Mouse (Mus musculus): Measurements from ENCODE around the gene 6030445D17Rik. TPM values are rescaled to one million over a fixed set of nuclear protein-coding genes. Genes with fewer than 3 reads are reported as not detected.

6030445D17Rik gene
- polyA plus RNA-seq, 1 experiment: 0.72 TPM

DNA sequence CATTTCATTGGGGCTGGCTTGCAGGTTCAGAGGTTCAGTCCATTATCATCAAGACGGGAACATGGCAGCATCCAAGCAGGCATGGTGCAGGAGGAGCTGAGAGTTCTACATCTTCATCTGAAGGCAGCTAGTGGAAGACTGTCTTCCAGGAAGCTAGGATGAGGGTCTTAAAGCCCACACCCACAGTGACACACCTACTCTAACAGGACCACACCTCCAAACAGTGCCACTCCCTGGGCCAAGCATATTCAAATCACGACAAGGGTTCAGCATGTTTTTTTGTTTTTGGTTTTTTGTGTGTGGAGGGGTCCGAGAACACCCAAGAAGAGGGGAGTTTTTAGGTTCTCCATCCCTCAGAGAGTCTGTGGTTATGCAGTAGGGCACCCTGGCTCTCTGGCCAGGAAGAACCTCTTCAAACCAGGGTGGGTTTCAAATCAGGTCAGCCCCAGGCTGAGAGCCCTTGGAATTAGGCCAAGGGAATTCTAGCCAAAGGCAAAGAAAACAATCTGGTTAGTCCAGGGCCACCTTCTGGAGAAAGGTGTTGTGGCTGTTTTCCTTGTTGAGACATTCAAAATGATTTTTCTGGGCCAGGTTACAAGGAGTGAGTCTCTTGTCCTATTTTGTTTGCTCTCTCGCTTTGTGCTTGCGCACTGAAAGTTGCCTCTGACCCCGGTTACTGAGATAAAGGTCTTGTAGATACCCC lies 5.4 kb upstream of the 6030445D17Rik start:
- DNase-seq: no peak
- 0 out of 2 replicates have a peak, but pooled peaks cover 3% of the 10 kb centered on the region for H3K4me1 ChIP-seq (ENCODE audit: control insufficient read depth, insufficient read depth, low read length)
- no peak overlapping the region for H3K4me3 ChIP-seq (replicated peaks; ENCODE audit: extremely low read depth, low read depth, low read length)
- WGBS: 81% methylated on average over 6 of the region's 6 CpGs
- TF ChIP-seq POLR2A (IDR thresholded peaks at IDR 0.05; ENCODE audit: borderline replicate concordance, extremely low read depth, low read depth, low read length): no peak

DNA sequence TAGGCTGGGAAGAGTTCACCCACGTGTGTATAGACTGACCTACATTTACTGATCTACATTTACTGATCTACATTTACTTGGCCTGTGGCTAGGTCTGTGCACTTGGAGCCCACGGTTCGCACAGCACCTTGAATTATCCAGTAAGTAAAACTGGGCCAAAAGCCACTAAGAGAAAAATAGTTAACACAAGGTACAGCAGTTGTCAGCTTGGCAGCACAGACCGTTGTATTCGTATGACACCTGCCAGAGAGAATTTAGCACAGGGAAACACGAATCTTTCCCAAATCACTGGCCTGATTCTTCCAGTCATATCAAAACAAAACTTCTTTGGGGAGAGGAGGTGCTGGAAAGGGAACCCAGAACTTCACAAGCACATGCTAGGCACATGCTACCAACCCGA lies 3.8 kb upstream of the 6030445D17Rik start:
- 78% methylated on average over 7 of the region's 7 CpGs for WGBS
- Histone ChIP-seq H3K4me1 (ENCODE audit: control insufficient read depth, insufficient read depth, low read length) (0 out of 2 replicates have a peak, but pooled peaks cover 3% of the 10 kb centered on the region), H3K4me3 (replicated peaks; ENCODE audit: extremely low read depth, low read depth, low read length) (no peak overlapping the region)
- no peak for DNase-seq
- TF ChIP-seq POLR2A (IDR thresholded peaks at IDR 0.05; ENCODE audit: borderline replicate concordance, extremely low read depth, low read depth, low read length): no peak
- no peak for TF ChIP-seq CTCF (IDR thresholded peaks at IDR 0.05; ENCODE audit: insufficient read depth, low read length)

DNA sequence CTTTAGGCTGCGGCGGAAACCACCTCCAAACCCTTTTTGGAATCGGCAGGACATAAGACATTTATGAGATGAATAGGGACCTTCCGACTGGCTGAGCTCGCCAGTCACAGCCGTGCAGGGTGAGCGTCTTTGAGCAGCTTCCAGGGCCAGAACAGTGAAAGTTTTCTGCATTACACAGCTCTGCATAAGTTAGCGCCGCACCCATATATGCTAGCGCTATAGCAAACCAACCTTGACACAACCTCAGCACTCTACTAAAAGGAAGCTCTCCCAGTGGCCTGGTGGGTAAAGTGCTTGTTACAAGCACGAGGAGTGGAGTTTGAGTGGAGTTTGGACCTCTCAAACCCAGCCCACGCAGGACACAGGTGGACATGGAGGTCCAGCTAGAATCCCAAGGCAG lies 2.8 kb upstream of the 6030445D17Rik start:
- 55% methylated on average over 12 of the region's 12 CpGs for WGBS
- TF ChIP-seq POLR2A (IDR thresholded peaks at IDR 0.05; ENCODE audit: borderline replicate concordance, extremely low read depth, low read depth, low read length): no peak
- no peak for TF ChIP-seq CTCF (IDR thresholded peaks at IDR 0.05; ENCODE audit: insufficient read depth, low read length)
- no peak for DNase-seq
- Histone ChIP-seq H3K4me1 (ENCODE audit: control insufficient read depth, insufficient read depth, low read length) (peaks cover 9% of the 10 kb centered on the region), H3K4me3 (replicated peaks; ENCODE audit: extremely low read depth, low read depth, low read length) (no peak overlapping the region)

DNA sequence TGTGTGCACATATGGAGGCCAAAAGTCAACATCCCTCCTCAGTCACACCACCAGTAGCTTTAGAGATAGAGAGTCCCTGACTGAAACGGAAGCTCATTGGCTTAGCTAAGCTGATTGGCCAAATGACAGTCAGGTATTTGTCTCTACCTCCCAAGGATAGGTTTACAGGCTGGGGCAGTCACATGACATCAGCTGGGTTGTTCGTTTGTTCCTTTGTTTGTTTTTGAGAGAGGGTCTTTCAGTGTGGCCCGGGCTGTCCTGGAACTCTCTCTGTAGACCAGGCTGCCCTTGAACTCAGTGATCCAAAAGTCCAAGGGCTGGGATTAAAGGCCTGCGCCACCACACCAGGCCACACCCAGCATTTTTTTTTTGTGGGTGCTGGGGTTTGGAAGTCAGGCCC lies 844 bp upstream of the 6030445D17Rik start:
- DNase-seq: no peak
- TF ChIP-seq CTCF (IDR thresholded peaks at IDR 0.05; ENCODE audit: insufficient read depth, low read length) (no peak), POLR2A (IDR thresholded peaks at IDR 0.05; ENCODE audit: borderline replicate concordance, extremely low read depth, low read depth, low read length) (no peak)
- no peak overlapping the region for H3K4me3 ChIP-seq (replicated peaks; ENCODE audit: extremely low read depth, low read depth, low read length)
- peaks cover 10% of the 10 kb centered on the region for H3K4me1 ChIP-seq (ENCODE audit: control insufficient read depth, insufficient read depth, low read length)
- WGBS: 61% methylated on average over 4 of the region's 4 CpGs

DNA sequence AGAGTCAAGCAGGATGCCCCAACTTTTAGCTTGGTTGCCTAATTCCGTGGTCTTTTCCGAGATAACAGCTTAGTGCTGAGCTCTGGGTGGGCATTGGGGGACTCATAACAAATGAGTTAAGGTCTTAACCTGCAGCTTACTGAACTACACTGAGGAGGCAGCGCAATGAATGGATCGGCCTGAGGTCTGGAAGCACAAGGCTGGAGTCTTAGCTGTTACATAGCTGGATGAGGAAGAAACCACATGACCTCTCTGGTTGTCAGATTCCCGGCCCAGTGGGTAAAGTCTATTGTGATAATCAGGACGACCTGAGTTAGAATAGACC lies 327 bp upstream of the 6030445D17Rik start:
- no peak for DNase-seq
- peak overlapping the region; percentile 95 for H3K4me3 ChIP-seq (replicated peaks; ENCODE audit: extremely low read depth, low read depth, low read length)
- WGBS: 35% methylated on average over 6 of the region's 6 CpGs
- TF ChIP-seq POLR2A (IDR thresholded peaks at IDR 0.05; ENCODE audit: borderline replicate concordance, extremely low read depth, low read depth, low read length) (no peak), CTCF (IDR thresholded peaks at IDR 0.05; ENCODE audit: insufficient read depth, low read length) (no peak)
- H3K4me1 ChIP-seq (ENCODE audit: control insufficient read depth, insufficient read depth, low read length): peaks cover 13% of the 10 kb centered on the region

DNA sequence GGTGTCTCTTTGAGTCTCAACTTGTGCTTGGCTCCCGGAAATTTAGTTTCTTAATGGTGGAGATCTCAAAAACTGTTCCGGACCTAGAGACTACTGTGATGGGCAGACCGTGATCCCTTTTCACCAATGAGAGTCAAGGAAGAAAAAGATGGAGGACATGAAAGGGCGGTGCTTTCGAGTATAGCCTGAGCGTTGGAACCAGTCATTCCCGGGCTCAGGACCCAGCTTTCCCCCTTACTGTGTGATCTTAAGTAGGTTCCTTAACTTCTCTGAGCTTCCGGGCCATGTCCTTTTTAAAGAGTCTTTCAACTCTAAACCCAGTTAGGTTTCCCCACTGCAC lies 759 bp downstream of the 6030445D17Rik start:
- peaks cover 13% of the 10 kb centered on the region for H3K4me1 ChIP-seq (ENCODE audit: control insufficient read depth, insufficient read depth, low read length)
- DNase-seq: no peak
- TF ChIP-seq POLR2A (IDR thresholded peaks at IDR 0.05; ENCODE audit: borderline replicate concordance, extremely low read depth, low read depth, low read length) (no peak), CTCF (IDR thresholded peaks at IDR 0.05; ENCODE audit: insufficient read depth, low read length) (no peak)
- H3K4me3 ChIP-seq (replicated peaks; ENCODE audit: extremely low read depth, low read depth, low read length): peak overlapping the region; percentile 95
- WGBS: 3% methylated on average over 8 of the region's 8 CpGs

DNA sequence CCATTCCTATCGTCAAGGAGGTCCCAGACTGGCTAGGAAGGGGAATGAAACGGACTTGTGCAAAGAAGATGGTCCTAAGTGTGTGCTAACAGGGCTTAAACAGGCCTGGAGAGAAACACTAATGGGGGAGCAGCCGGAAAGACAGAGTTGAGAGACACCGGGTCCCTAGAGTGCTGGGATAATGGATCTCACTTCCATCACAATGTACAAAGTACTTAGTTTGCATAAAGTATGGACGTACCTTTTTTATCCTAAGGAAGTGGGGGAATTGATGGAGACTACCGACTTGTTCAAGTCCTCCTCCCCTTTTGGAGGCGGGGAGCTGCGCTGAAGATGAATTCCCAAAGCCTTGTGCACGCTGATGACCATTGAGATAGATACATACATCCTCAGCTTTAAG lies 1.4 kb downstream of the 6030445D17Rik start:
- Histone ChIP-seq H3K4me1 (ENCODE audit: control insufficient read depth, insufficient read depth, low read length) (peaks cover 13% of the 10 kb centered on the region), H3K4me3 (replicated peaks; ENCODE audit: extremely low read depth, low read depth, low read length) (peak overlapping the region; percentile 95)
- TF ChIP-seq CTCF (IDR thresholded peaks at IDR 0.05; ENCODE audit: insufficient read depth, low read length) (no peak), POLR2A (IDR thresholded peaks at IDR 0.05; ENCODE audit: borderline replicate concordance, extremely low read depth, low read depth, low read length) (no peak)
- no peak for DNase-seq
- WGBS: 41% methylated on average over 9 of the region's 9 CpGs

DNA sequence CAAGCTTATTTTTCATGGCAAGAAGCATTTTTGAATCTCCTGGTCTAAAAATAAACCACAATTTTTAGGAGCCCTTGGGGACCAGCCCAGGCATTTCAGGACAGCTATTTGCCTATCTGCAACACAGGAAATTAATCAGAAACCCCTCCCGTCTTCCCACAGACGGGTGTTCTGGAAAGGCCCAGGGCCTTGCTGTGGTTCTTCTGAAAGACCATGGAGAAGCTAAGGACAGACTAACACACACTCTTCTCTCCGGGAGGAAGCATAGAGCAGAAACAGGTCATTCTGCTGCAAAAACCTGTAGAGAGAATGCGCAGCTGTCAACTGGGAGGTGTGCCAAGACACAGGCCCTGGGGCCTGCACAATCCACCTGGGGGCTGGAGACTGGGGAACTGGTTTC lies 4.2 kb downstream of the 6030445D17Rik start:
- no peak for DNase-seq
- Histone ChIP-seq H3K4me3 (replicated peaks; ENCODE audit: extremely low read depth, low read depth, low read length) (no peak overlapping the region), H3K4me1 (ENCODE audit: control insufficient read depth, insufficient read depth, low read length) (peaks cover 11% of the 10 kb centered on the region)
- no peak for TF ChIP-seq CTCF (IDR thresholded peaks at IDR 0.05; ENCODE audit: insufficient read depth, low read length)
- TF ChIP-seq POLR2A (IDR thresholded peaks at IDR 0.05; ENCODE audit: borderline replicate concordance, extremely low read depth, low read depth, low read length): no peak
- 40% methylated on average over 4 of the region's 4 CpGs for WGBS

DNA sequence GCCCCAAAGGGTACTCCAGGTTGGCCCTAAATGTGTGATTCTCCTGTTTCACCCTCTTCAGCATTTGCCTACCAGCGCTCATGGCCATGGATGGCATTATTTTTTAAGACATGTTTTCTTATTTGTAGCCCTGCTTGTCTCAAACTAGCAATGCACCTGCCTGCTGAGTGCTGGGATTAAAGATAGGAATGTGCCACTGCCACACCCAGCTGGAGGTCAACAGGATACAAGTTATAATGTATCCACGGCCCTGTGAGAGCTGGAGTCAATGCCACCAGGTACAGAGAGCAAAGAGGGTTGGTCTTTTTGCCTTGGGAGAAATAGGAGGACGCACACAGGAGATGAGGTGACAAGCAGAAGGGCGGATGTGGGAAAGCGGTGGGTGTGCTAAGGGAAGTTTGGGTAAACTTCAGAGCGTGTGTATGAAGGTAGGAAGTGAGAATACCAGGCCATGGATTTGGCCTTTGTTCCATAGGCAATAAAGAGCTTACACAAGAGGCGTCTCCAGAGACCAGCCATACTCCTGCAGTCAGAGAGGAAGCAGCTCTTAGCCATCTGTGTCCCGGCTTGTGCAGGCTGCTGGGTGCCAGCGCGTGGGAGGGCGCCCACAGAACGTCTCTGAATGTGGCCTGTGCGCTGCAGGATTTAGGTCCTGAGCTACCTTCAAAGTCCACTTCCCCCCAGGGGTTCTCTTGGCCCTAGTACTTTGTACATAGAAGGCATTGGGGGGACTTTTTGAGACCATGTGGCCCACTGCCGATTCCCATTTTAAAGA lies 6.7 kb downstream of the 6030445D17Rik start:
- 71% methylated on average over 14 of the region's 14 CpGs for WGBS
- DNase-seq: no peak
- Histone ChIP-seq H3K4me3 (replicated peaks; ENCODE audit: extremely low read depth, low read depth, low read length) (no peak overlapping the region), H3K4me1 (ENCODE audit: control insufficient read depth, insufficient read depth, low read length) (peaks cover 9% of the 10 kb centered on the region)
- TF ChIP-seq POLR2A (IDR thresholded peaks at IDR 0.05; ENCODE audit: borderline replicate concordance, extremely low read depth, low read depth, low read length) (no peak), CTCF (IDR thresholded peaks at IDR 0.05; ENCODE audit: insufficient read depth, low read length) (no peak)

DNA sequence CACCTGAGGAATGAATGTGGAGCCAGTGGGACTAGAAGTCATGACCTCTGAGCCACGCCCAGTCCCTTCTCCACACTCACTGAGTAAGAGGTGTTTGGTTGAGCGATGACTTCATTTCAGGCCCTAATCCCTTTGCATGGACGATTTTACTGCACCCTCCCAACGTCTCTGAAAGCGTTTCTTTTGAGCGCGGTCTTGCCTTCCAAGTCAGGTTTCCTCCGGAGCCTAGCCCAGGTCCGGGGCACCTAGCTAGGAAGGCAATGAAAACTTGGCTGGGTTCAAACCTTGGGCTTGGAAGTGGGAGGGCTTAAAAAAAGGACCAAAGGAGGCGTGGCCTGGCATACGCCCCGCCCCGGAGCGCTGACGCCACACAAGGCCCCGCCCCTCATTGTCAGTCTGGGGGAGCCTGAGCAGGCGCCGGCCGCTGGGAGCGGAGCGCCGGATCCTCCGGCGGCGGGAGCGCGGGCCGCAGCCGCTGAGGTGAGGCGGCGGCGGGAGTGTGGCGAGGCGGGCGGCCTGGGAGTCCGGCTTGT lies 7.4 kb downstream of the 6030445D17Rik start, which contains the start of gene Luzp1:
Gene Luzp1, plus strand, starts transcription at position 391 of the 533 bp plus-strand sequence.
- TF ChIP-seq CTCF (IDR thresholded peaks at IDR 0.05; ENCODE audit: insufficient read depth, low read length): no peak
- TF ChIP-seq POLR2A (IDR thresholded peaks at IDR 0.05; ENCODE audit: borderline replicate concordance, extremely low read depth, low read depth, low read length): peak; percentile 77
- Histone ChIP-seq H3K4me1 (ENCODE audit: control insufficient read depth, insufficient read depth, low read length) (peaks cover 6% of the 10 kb centered on the region), H3K4me3 (replicated peaks; ENCODE audit: extremely low read depth, low read depth, low read length) (peak within 1 kb of the TSS; percentile 79)
- WGBS: 2% methylated on average over 36 of the region's 36 CpGs
- DNase-seq: peak; percentile 96

Data from lung, adult 2 months (tissue).